Mouse (Mus musculus) megakaryocyte, embryonic 14.5 days (primary cell): Measurements from ENCODE around the gene Psmb5. TPM values are rescaled to one million over a fixed set of nuclear protein-coding genes. Genes with fewer than 3 reads are reported as not detected.
"Not testable (repeated sequence)": the region's sequence is repeated elsewhere in the genome, so short reads cannot be mapped to it uniquely, and the experiment has no call there.

Experiments
- H3K27me3 ChIP-seq: replicated peaks from 2 replicates; pipeline ENCODE3; 2012; ENCODE audit warnings: inconsistent platforms
- H3K36me3 ChIP-seq: replicated peaks from 2 replicates; pipeline ENCODE3; 2012; ENCODE audit warnings: low read length, inconsistent platforms, mixed read lengths
- H3K4me1 ChIP-seq: 2 replicates; pipeline ENCODE4 v1.6.1; 2012; ENCODE audit warnings: inconsistent platforms
- H3K4me3 ChIP-seq: replicated peaks from 2 replicates; pipeline ENCODE3; 2012; ENCODE audit warnings: moderate library complexity, mild to moderate bottlenecking, inconsistent platforms
- H3K9me3 ChIP-seq: 2 replicates; pipeline ENCODE4 v1.6.1; 2012; ENCODE audit warnings: inconsistent platforms
- FLI1 ChIP-seq: IDR thresholded peaks from 2 replicates; pipeline ENCODE4 v1.6.1; 2012; ENCODE audit warnings: low read length, inconsistent platforms, mixed read lengths
- GATA1 ChIP-seq: IDR thresholded peaks from 3 replicates; pipeline ENCODE4 v1.6.1; 2012; ENCODE audit warnings: mixed read lengths, low read length, inconsistent platforms, borderline replicate concordance
- polyA plus RNA-seq: library from polyadenylated mRNA; stranded (reverse); fragments of >175 nt; gene quantifications from 2 replicates; pipeline ENCODE4 v1.2.3, GENCODE M21; 2012; ENCODE audit warnings: low replicate concordance; ENCODE audit not compliant: insufficient read depth

The Psmb5 gene
- polyA plus RNA-seq, 1 experiment = 327 TPM

DNA sequence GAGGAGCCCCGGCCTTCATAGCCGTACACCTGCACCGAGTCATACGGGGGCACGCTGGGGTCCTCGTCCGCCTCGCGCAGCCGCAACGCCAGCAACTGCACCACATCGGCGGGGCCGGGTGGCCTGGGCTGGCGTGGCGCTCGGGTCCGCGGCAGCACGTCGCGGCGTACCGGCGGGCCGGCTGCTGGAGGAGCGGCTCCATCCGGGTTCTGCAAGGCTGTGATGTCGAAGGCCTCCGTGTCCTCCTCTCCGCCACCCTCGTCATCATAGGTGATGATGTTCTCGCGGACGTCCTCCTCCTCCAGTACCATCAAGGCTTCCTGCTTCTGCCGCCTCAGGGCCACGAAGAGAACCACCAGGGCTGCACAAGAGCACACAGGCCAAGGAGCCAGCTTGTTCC lies 14.4 kb upstream of the Psmb5 start:
- Histone ChIP-seq H3K36me3 (peaks cover 38% of the 10 kb centered on the region), H3K4me3 (no peak overlapping the region), H3K4me1 (peaks cover 38% of the 10 kb centered on the region), H3K9me3 (no peaks in the 10 kb centered on the region), H3K27me3 (peaks cover 6% of the 10 kb centered on the region)
- TF ChIP-seq FLI1 (no peak), GATA1 (no peak)

DNA sequence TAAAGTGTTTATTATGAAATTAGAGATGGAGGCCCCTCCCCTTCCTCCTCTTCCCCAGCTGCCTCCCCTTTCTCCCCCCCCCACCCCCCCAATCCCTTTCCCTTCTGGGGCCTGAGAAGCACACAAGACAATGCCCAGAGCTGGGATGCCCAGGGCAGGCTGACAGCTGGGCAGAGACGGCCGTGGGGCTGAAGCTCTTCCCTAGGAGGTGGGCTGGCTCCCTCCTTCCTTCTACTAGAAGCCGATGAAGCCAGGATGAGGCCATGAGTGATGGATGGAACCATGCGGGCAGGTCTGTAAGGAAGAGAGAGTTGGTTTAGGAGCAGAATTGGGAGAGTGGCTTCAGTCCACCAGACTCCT lies 13.4 kb upstream of the Psmb5 start:
- Histone ChIP-seq H3K36me3 (peaks cover 29% of the 10 kb centered on the region), H3K27me3 (peaks cover 16% of the 10 kb centered on the region), H3K9me3 (no peaks in the 10 kb centered on the region), H3K4me3 (no peak overlapping the region), H3K4me1 (peaks cover 38% of the 10 kb centered on the region)
- TF ChIP-seq FLI1 (no peak), GATA1 (no peak)

DNA sequence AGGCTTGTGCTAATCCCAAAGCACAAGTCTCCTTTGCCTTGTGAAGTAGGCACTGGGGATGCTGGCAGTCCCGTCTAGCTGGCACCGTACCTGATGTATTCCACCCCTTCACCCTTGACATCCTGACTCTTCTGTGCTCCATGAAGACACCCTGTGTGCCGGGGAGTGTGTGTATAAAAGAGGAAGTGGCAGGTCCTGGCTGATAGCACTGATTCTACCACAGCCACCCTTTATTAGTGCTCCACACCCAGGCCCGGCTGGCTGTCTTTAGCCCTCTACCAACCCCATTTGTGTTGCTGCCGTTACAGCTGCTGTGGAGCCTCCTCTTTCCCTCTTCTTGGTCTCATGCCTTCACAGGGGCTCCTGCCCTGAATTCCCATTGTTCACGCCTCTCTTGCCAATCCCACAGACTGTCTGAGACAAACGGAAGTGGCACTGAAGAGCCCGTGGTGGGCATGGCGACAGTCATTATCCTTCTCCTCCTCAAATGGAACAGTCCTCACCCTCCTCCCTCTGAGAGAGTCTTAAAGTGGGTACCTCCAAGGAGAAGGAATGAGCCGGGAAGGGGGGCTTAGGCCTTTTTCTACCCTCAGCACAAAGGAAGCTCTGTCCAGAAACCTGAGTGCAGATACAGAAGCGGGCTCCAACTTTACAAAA lies 12.9 kb upstream of the Psmb5 start:
- Histone ChIP-seq H3K4me3 (peak overlapping the region; percentile 42), H3K27me3 (peaks cover 21% of the 10 kb centered on the region), H3K4me1 (peaks cover 38% of the 10 kb centered on the region), H3K36me3 (peaks cover 25% of the 10 kb centered on the region), H3K9me3 (no peaks in the 10 kb centered on the region)
- TF ChIP-seq FLI1 = no peak
- TF ChIP-seq GATA1 = no peak

DNA sequence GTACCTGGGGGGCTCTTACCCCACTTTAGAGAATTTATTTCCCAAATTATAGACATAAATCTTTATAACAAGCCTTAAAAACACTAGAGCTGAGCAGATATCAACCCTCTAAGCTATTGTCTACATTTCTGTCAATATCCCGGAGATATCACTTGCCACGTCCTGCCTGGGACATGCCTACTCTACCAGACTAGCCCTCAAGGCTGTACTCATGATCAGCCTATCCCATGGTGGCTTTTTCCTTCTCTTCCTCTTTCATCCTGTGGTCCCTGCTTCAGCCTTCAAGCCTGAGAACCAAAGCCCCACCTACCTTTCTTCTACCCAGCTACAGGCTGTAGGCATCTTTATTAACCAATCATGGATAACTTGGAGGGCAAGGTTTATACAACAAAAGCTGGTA lies 12.0 kb upstream of the Psmb5 start:
- Histone ChIP-seq H3K4me3 (no peak overlapping the region), H3K4me1 (peaks cover 38% of the 10 kb centered on the region), H3K27me3 (peaks cover 30% of the 10 kb centered on the region), H3K36me3 (peaks cover 23% of the 10 kb centered on the region), H3K9me3 (no peaks in the 10 kb centered on the region)
- TF ChIP-seq GATA1 (no peak), FLI1 (no peak)

DNA sequence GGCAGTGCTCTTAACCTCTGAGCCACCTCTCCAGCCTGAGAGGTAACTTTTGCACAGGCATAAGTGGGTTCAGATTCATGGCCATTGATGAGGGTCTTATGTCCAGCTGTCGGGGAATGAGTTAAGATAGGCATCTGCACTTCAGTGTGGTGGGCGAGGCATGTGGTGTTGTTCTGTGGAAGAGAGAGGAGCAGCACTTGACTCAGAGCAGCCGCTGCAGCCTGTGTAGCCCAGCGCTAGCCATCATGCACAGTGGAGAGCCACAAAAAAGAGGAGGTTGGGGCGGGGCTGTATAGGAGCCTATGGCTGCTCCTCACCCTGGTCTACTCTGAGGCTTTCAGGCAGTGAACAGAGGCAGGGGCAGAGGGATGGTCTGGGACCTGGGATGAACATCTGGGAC lies 10.3 kb upstream of the Psmb5 start:
- peaks cover 38% of the 10 kb centered on the region for H3K4me1 ChIP-seq
- no peaks in the 10 kb centered on the region for H3K9me3 ChIP-seq
- no peak overlapping the region for H3K4me3 ChIP-seq
- TF ChIP-seq GATA1 (no peak), FLI1 (no peak)
- peaks cover 35% of the 10 kb centered on the region for H3K27me3 ChIP-seq
- peaks cover 17% of the 10 kb centered on the region for H3K36me3 ChIP-seq

DNA sequence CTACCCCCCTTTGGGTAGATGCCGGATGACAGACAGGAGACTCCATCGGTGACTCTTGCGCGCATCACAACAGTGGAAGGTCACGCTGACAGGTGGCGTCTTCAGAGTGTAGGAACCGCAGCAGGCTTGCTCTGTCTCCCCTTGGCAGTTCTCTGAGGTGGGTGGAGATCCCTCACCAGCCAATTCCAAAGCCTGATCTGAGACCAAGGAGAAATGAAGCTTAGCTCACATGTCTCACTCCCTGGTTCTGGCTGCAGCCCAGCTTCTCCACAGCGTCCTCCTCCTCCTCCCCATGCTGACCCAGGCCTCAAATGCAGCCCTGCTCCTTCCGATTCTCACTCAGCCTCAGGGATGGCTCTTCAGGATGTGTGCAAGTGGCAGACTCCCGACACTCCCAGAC lies 7.2 kb upstream of the Psmb5 start:
- Histone ChIP-seq H3K4me1 (peaks cover 18% of the 10 kb centered on the region), H3K36me3 (no peaks in the 10 kb centered on the region), H3K27me3 (peaks cover 38% of the 10 kb centered on the region), H3K9me3 (no peaks in the 10 kb centered on the region), H3K4me3 (no peak overlapping the region)
- TF ChIP-seq FLI1 = no peak
- TF ChIP-seq GATA1 = no peak

DNA sequence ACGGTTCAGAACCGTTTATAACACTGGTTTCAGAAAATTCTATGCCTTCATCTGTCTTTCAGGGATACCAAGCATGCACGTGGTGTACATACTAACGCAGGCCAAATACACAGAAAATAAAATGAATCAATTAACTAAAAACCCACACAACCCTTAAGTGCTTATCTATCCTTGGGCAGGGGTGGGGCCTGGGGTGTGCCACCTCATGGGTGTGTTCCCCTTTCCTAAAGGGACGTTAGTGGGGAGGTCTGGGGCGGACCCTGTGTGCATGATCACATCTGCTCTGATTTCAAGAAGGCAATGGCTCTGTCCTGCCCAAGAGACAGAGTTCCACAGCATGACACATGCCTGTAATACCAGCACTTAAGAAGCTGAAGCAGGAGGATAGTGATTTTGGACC lies 5.5 kb upstream of the Psmb5 start:
- Histone ChIP-seq H3K4me1 (peaks cover 3% of the 10 kb centered on the region), H3K9me3 (no peaks in the 10 kb centered on the region), H3K27me3 (peaks cover 37% of the 10 kb centered on the region), H3K4me3 (no peak overlapping the region), H3K36me3 (no peaks in the 10 kb centered on the region)
- TF ChIP-seq GATA1 (no peak), FLI1 (no peak)

DNA sequence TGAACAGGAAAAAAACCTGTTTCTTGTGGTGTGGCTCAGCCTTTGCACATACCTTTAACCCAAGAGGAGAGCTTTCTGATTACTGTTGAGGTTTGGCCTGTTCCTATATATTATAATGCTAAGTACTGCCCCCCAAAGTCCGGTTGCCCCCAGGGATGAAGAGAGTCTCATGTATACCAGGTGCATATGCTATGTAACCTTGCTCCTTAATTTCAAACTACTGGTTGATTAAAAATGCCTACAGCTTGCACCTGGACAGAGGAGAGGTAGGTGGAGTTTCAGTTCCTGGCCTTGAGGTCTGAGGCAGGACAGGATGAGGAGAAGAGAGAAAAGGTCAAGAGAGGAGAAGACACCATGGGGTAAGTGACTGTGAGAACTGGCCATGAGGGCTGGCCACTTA lies 3.3 kb upstream of the Psmb5 start, which contains the start of gene Psmb11:
TSS of gene Psmb11 (plus strand) at position 301 of the 400 bp plus-strand sequence.
- Histone ChIP-seq H3K9me3 (no peaks in the 10 kb centered on the region), H3K27me3 (peaks cover 21% of the 10 kb centered on the region), H3K4me3 (no peak within 1 kb of the TSS), H3K36me3 (peaks cover 3% of the 10 kb centered on the region), H3K4me1 (peaks cover 4% of the 10 kb centered on the region)
- TF ChIP-seq FLI1 (no peak), GATA1 (no peak)

DNA sequence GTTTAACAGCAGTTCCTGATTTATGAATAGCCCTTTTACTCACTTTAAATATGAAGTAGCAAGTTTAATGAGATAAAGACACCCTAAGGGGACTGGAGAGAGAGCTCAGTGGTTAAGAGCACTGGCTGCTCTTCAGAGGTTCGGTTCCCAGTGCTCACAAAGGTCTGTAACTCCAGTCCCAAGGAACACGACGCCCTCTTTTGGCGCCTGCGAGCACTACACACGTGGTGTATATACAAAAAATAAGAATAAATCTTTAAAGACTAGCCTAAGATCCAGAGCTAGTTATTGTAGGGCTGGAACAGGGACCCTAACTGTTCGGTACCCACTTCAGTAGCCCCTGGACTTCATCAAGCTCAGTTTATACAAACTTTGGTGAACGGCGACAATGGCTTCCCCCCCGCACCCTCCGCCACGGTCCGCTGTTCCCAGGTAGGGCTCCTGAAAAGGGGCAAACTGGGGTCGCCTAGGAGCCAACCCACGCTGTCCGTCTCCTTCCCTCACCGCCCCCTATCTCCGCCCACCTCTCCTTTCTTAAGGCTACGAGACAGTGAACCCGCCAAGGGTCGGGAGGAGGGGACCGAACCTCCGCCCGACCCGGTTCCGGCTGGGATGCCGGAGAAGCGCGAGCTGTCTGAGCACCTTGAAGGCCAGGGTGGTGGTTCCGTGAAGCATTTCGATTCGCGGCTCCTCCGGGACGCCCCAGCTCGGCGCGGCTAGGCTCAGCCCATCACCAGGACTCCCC lies 498 bp downstream of the Psmb5 start:
- peak overlapping the region; percentile 93 for H3K4me3 ChIP-seq
- H3K27me3 ChIP-seq = peaks cover 2% of the 10 kb centered on the region
- peaks cover 23% of the 10 kb centered on the region for H3K4me1 ChIP-seq
- peaks cover 34% of the 10 kb centered on the region for H3K36me3 ChIP-seq
- no peak for TF ChIP-seq GATA1
- TF ChIP-seq FLI1 = no peak
- H3K9me3 ChIP-seq = no peaks in the 10 kb centered on the region

DNA sequence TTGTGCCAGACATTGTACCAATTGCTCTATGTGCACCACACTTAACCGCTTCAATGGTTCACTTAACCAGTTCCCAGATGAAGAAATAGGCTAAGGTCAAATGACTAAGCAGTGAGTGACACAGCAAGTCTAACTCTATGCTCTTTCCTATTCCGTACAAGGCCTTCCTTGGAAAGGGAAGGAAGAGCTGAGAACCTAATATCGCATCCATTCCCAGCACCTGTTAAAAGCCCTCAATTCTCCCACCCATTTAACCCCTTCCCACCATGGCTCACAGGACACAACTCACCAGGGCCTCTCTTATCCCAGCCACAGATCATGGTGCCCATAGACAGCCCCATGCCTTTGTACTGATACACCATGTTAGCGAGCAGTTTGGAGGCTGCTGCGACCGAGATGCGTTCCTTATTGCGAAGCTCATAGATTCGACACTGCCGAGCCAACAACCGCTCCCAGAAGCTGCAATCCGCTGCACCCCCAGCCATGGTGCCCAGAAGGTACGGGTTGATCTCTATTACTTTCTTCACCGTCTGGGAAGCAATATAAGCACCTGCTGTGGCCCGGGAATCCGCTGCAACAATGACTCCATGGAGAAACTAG lies 1.5 kb downstream of the Psmb5 start:
- Histone ChIP-seq H3K4me3 (peak overlapping the region; percentile 67), H3K9me3 (no peaks in the 10 kb centered on the region), H3K36me3 (peaks cover 43% of the 10 kb centered on the region), H3K27me3 (peaks cover 2% of the 10 kb centered on the region), H3K4me1 (peaks cover 23% of the 10 kb centered on the region)
- TF ChIP-seq GATA1 = no peak
- TF ChIP-seq FLI1 = no peak

DNA sequence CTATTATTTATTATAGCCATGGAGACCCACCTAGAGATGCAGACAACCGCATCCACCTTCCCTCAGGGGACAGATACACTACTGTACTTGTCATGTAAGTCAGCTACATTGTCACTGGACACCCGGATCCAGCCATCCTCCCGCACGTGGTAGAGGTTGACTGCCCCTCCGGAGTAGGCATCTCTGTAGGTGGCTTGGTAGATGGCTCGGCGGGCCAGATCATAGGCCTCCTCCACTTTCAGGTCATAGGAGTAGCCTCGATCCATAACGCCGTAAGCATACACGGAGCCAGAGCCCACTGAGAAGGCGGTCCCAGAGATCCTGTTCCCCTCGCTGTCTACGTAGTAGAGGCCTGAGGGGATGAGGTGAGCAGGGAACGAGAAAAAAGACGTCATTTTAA lies 3.7 kb downstream of the Psmb5 start:
- not testable (repeated sequence) for H3K4me3 ChIP-seq, H3K9me3 ChIP-seq, H3K27me3 ChIP-seq
- Histone ChIP-seq H3K4me1 (peaks cover 30% of the 10 kb centered on the region), H3K36me3 (peaks cover 57% of the 10 kb centered on the region)
